Mouse (Mus musculus) gastrocnemius, postnatal 25 days (tissue): Measurements from ENCODE around the gene Ggta1. TPM values are rescaled to one million over a fixed set of nuclear protein-coding genes. Genes with fewer than 3 reads are reported as not detected.
"Not testable (repeated sequence)": the region's sequence is repeated elsewhere in the genome, so short reads cannot be mapped to it uniquely, and the experiment has no call there.

Experiments
- DNase-seq: peaks from one replicate; pipeline ENCODE4 v3.0.0; 2022
- total RNA-seq, 2 experiments: library from RNA; stranded (reverse); gene quantifications; 1 replicate in 1 of 2; 2 replicates in 1 of 2; pipeline ENCODE4 v1.2.3; 2021

The Ggta1 gene
- total RNA-seq, 2 experiments from 2014 or later, result 8.7 to 10.2 TPM

DNA sequence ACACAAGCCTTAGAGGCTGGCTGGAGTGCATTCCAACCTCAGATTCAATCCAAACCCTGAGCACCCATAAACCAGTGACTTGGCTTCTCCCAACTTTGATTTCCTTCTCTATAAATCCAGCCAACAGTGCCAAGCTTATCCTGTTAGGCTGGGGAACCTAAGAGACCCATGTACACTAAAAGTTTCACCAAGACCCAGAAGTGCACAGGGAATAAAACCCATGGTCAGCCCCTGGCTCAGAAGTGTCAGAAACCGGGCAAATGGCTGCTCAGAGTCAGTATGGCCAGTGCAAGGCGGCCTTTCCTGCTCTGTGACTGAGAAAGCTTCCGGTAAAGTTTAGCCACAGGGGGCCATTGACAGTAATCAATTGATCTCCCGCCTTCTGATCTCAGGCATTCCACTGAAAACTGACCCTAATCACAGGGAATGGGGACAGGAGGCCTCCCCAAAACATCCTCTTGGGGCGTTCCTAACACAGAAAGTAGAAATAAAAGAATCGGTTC lies 2.6 kb downstream of the Ggta1 start:
- no peak for DNase-seq

DNA sequence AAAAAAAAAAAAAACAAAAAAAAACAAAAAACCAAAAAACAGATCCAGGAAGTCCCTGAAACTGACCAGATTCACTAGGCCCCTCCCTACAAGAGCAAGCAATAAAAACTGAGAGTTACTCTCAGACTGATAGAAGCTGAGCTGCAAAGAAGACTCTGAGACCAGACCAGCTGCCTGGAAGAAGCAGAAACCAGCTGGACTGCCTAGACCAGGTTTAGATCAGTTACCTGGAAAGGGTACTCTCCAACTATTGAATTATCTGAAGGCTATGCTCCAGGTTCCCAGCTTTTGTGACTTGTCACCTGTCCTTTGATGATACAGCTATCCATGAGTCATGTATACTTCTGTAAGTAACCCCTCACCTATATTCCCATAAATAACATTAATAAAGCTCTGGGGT lies 3.7 kb downstream of the Ggta1 start:
- no peak for DNase-seq

DNA sequence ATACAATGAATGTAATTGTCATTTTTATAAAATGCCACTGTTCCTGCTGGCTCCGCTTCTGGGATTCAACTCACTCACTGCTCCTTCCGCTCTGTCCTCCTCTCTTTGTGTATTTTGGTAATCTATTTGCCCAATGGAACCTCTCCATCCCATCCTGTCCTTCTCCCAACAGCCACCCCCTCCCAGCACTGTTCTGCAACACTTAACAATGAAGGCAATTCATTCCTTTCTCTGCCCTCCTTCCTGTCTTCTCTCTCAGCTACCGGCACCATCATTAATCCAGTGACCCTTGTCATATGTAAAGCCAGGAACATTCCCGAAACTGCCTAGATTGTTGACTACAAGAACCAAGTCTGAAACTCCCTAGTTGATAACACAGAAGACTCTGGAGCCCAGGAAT lies 4.6 kb downstream of the Ggta1 start:
- no peak for DNase-seq

DNA sequence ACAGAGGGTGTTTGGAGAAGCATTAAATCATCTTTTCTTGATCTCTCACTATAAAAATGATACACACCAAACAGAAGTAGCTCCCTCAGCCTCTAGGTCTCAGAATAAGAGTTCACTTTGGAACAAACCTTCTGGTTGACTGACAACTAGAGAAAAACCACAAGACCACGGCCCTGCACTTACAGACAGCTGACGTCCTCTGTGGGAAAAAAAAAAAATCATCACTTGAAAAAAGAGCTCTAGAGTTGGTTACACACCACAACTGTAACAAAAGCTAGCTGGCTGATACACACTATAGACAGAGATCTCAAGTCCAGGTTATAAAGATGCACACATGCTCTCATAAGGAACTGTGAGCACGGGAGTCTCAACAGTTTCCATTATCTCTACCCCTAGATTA lies 9.3 kb downstream of the Ggta1 start:
- DNase-seq, result no peak

DNA sequence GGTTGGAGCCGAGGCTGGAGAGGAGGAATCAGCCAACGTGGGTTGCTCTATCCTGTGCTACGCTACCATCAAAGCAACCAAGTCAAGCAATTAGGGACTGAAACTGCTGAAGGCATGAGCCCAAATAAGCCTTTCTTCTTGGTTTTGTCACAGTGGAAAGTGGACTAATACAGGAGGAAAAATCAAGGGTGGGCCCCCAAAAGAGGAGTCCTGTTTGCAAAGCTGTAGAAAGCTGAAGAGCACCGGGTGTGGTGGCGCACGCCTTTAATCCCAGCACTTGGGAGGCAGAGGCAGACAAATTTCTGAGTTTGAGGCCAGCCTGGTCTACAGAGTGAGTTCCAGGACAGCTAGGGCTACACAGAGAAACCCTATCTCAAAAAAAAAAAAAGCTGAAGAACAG lies 10.3 kb downstream of the Ggta1 start:
- DNase-seq, result not testable (repeated sequence)

DNA sequence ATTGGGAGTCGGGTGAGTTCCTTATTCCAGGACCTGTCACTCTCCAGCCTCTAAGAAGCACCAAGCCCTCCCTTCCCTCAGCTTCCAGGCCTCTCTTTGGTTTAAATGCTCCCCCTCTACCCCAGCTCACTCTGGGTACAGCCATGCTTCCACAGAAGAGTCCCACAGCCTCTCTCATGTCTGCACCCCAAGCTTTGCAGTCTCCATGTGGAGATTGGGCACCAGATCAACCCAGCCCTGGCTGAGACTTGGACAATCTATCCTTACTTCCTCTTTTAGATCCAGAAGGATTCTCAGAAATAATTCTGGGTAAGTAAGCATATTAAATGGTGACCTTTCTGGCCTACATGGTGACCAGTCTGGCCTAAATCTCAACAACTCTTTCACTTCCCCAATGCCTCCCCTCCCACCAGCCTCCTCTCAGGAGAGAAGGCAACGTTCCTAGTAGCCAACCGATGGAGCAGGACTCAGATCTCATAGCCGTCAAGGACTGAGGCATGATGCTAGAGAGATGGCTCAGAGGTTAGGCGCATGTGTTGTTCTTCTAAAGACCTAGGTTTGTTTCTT lies 11.5 kb downstream of the Ggta1 start:
- no peak for DNase-seq

DNA sequence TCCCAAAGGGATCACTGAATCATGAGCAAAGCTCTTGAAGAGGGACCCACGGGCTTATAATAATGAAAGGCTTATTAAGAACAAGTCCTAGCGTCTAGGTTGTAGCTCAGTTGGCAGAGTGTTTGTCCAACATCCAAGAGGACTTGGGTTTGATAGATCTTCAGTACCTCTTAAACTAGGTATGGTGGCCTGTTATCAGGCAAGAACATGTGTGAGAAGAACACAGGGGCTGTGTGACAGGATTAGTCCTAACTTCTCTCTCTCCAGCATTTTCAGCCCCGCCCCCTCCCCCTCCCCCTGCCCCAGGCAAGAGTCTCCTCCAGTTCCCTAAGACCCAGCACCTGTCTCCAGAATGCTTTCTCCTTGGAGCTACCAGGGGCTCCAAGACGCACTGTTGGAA lies 12.2 kb downstream of the Ggta1 start:
- no peak for DNase-seq

DNA sequence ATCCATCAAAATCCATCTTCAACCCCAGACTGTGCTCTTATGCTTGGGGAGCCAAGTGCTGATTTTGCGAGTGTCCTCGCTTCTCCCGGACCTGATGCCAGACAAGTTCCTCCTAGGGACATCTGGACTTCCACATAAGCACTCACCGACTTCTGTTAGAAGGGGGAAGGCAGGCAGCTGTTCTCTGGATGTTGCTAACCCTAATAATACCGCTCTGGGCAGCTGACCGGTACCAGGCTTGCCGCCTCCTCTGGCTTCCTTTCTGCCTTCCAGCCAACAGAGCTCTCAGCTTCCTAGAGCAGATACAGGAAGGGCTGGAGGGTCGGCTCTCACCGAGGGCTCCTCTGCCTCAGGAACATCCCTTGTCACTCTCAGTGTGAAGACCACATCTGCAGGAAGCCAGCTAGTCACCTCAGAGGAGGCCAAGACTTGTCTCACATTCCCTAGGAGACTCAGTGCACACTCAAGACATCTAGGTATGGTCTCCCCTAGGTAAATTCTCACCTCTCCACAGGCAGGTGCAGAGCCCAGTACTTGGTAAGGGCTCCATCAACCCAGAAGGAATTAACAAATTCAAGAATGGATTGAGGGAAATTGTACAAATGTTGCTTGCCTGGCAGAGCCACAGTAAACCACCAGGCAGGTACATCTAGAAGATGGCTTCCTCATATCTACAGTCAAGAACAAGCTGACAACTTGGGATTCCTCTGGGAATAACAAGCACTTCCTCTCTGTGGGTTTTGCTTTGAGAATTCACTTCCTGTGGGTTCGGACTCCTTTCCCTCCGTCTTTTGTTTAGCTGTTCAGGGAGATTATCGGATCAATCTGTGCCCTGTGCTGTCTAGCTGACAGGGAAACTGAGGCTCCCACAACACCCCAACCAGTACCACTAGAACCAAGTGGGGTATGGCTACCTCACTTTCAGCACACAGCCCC lies 13.1 kb downstream of the Ggta1 start:
- DNase-seq, result no peak

DNA sequence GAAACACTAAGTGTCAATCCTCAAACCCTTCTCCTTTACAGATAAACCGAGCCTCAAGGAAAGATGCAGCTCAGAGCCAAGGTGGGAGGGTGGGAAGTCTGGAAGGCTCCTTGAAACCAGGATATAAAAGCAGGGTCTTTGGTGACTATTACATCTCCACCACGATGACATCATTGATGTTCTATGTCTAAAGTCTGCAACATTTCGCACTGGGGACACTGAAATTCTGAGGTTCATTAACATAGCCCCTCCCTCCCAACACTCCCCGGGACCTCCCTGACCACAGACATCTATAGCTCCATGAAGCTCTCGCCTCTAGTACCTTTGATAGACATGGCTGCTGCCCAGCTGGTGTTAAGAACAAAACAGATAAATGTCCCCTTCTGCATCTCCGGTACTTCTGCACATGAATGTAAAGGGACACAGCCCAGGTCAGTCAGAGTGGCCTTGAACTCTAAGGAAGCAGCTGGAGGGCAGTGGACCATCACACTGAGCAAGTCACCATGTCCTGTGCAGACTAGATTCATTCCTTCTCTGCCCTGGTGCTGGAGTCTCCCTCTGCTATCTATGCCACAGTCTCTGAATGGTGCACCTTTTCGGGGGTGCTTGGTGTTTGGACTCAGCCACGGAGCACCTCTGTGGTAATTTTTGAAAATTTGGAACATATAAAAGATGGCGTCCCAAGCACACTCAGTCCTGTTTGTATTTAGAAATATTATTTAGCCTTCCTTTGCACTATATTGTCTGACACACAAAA lies 13.9 kb downstream of the Ggta1 start:
- no peak for DNase-seq

DNA sequence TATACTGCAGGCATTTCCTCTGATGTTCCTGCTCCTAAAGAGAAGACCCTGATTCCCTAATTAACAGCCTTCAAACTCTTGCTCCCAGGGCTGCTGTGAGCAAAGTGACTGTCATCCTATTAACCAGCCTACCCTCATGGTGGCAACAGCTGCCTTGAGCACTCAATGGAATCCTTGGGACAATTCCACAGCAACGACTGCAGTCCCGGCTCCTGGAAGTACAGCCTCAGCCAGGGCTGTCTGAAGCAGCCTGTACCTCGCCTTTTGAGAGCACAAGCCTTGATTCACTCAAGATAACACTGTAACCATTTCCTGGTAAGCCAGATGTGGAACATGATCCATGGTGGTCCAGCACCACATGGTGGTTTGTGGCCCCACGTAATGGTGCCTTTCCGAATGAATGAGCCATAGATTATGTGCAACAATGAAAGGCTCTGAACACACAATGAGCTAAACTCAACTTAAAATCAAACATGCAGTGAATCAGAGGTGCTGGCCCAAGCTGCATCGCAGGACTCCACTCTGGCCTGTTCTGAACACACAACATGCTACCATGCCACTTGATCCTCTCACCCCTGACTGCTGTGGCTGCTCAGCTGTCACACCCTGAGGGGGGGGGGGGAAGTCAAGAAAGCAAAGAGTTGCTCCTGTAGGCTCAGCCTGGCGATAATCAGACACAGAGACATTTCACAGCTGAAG lies 14.7 kb downstream of the Ggta1 start:
- DNase-seq, result no peak

DNA sequence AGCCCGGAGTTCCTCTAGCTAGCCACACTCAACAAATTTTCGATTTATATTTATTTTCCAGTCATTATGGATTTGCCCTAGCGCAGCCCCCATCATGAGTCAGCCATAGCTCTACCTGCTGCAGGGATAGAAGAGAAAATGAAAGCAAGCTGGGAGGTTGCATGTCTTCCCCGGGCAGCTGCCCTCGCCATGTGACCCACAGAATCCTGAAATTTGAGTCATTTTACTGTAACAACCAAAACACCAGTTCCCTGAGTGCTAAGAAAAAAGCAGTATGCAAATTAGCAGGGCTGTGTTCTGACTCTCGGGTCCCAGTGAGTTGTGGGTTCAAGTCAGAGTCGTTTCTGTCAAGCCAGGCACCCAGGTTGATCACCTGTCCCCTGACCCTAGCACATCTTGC lies 15.6 kb downstream of the Ggta1 start:
- DNase-seq, result no peak

DNA sequence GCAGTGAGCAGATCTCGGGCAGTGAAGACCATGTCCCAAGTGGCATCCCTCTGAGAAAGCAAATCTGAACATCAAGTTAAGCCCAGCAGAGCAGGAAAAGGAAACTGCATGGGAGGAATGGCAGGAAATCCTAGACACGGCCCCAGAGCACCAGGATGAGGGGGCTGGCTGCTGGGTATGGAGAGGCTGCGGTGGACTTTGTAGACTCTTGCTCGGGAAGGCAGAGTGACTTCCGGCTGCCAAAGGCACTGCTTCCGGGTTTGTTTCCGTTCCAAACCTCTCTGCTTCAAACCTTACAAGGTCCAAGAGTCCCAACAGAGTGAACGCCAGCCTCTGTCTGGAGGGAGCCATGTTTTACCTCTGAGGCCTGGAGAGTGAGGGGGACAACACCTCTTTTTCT lies 16.2 kb downstream of the Ggta1 start:
- no peak for DNase-seq

DNA sequence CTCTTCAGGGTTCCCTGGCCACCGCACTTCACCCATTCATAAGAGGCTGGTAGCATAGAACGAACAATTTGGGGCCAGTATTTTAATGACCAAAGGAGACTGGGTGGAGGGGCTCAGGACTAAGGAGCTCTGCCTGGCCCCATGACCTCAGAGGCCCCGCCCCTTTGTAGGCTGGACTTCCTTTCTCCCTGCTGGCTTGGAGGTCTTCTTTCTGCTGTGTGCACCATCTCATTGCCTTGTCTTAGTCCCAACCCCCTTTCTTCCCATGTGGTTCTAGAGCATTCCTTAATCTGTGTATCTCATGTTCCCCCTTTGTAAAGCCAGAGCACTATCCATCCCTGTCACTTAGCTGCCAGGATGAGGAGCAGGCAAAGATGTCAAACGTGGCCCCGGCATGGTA lies 16.7 kb downstream of the Ggta1 start:
- DNase-seq, result no peak

DNA sequence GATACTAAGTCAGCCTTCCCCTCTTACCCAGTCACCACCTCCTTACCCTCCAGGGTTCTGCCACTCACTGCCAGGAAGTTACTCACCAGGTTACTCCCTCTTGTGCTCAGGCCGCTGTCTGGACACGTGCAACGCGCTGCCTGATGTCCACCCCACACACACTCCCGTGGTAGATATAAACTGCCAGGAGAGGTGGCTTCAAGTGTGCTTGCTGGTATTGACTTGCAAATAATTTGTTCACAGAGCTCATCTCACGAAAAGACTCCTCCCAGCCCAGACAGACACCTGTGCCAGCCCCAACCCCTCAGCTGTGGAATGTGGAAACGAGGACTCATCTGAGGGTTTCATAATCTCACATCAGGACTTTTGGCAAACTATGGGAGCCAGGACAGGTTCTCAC lies 17.4 kb downstream of the Ggta1 start:
- DNase-seq, result no peak

DNA sequence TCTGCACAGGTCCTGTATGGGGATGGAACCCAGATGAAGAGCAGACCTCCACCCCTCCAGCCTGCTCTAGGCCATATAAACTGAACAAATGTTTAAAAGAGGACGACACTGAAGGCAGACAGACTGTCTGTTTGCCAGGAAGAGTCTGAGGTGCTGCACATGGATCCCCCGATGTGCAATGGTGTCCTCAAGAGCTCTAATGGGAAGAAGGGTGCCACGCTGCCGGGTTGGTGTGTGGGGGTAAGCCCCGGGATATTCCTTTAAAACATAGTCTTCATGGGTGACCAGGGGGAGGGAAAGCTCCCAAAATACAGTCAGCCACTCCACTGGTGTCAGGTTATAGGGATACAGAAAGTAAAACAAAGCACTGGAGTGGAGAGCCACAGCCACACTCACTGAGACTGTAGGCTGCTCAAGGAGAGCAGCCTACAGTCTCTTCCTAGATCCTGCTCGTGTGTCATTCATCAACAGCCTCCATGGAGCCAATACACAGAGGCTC lies 18.2 kb downstream of the Ggta1 start:
- no peak for DNase-seq

DNA sequence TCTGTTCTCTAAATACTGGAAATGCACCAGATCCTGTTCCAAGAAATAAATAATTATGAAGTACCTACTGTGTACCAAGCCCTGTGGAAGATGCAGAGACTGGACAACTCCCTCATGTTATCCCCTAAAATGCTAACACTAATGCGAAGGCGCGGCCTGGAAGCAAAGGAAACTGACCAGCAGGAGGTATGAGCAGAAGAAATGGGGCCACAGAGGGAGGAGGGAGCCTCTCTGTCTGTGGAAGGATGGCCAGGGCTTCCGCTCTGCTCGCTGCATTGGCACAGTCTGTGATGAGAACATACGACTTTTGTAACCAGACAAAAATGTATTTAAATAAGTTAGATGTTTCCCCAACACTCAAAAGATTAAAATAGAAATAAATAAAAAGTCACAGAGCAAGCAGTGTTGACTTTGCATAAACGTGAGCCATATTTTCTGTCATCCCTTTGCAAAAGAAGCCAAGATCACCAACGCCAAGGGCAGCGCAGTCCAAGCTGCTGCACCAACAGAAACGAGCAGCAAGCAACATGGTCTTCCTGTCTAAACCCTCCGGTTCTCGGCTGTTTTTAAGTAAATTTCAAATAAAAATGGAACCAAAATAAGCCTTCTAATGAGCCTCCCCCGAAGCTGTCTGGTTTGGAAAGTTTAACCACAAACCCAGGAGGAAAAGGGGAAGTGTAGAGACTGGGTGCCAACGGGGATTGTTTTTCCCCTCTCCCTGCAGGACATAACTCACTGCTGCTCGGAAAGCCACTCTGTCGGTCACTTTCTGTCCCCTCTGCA lies 18.9 kb downstream of the Ggta1 start:
- no peak for DNase-seq

DNA sequence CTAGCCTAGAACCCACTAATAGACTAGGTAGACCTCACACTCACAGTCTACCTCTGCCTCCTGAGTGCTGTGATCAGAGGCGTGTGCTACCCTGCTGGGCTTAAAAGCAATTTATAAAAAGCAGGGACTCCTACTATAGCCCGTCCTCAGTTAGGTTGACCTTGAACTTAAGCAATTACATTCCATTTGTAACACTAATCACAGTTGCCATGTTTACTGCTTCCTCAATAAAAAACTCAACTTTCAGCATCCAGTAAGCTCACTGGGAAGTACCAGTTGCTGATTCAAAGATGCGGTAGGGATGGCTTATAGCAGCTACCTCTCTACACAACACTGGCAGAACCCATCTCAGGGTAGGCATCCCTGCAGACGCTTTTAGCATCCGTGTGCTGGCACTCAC lies 19.7 kb downstream of the Ggta1 start:
- no peak for DNase-seq

DNA sequence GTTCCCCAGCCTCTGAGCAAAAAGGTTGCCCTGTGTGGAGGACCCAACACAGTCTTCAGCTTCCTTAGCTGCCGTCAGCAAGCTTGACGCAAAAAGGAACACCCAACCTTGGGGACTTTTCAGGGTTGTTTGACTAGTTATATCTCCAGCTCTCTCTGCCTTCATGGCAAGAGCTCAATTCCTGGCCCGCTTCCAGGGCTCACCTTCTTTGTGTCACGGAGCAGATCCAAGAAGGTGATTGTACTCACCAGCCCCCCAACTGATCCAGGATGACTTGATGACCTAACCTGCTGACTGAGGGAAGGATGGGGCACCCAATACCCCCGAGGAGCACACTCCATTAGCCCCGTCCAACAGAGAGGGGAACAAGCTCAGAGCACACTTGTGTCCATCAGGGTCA lies 21.0 kb downstream of the Ggta1 start:
- DNase-seq, result no peak

DNA sequence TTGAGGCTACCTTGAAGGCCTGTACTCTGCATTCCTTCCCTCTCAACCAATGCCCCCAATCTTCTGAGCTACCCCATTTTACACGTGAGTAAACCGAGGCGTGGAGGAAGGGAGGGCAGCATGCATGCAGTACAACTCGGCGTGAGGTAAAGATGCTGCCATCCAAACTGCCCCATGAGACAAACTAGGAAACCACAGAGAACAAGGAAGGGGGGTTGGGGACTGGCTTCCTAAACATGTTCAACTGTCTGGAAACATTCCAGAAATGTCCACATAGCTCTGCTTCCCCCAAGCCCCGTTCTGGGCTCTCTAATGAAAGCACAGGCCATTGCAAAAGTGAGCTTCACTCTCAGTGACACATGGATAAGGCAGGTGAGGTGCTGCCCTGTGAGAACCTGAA lies 21.6 kb downstream of the Ggta1 start:
- DNase-seq, result no peak

DNA sequence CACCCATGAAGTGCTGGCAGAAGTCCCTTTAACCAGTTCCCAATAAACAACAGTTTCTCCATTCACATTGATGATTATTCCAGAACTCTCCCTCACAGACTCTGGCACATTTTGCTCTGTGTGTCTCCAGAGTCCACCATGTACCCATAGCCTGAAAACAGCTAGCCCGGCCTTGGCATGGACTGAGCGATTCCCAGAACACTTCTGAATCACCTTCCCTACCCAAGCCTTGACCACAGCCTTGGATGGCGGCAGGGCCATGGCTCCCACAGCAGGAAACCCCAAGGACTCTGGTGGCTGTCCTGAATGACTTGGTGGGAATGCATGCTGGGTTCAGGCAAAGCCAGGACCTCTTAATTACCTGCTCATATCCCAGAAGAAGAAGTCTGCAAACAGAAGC lies 22.6 kb downstream of the Ggta1 start:
- no peak for DNase-seq

DNA sequence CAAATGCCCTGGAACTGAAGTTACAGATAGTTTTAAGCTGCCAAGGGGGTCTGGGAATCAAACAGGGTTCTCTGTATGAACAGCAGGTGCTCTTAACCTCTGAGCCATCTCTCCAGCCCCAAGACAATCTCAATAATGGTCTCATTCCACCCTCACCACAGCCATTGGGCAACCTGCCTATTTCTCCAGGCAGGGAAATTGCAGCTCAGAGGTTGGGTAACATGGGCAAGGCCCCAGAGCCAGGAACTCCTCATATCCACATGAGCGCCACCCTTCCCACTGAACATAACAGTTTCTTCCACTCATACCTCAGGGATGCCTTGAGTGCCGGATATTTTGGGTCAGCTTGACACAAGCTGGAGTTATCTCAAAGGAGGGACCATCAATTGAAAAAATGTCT lies 25.2 kb downstream of the Ggta1 start:
- DNase-seq, result no peak
